Mouse (Mus musculus) kidney, embryonic 15.5 days (tissue): ENCODE results near the gene Vwa5a. TPM values are rescaled to one million over a fixed set of nuclear protein-coding genes. Genes with fewer than 3 reads are reported as not detected.

Experiments used
- ATAC-seq: fragments of 200-750 bp; cut with Nextera tagmentation; replicated peaks from 2 replicates; pipeline ENCODE4 v1.8.0; 2017; ENCODE audit warnings: moderate TSS enrichment; ENCODE audit not compliant: low FRiP score
- H3K27ac ChIP-seq: fragments of 300-500 bp; sonication (generic); 2 replicates; pipeline ENCODE4 v1.5.1; 2015; ENCODE audit warnings: mild to moderate bottlenecking, inconsistent platforms
- H3K27me3 ChIP-seq: fragments of 300-500 bp; sonication (generic); 2 replicates; pipeline ENCODE4 v1.6.1; 2015; ENCODE audit warnings: inconsistent platforms
- H3K36me3 ChIP-seq: fragments of 300-500 bp; sonication (generic); 2 replicates; pipeline ENCODE4 v1.6.1; 2015; ENCODE audit warnings: inconsistent platforms
- H3K4me1 ChIP-seq: fragments of 300-500 bp; sonication (generic); 2 replicates; pipeline ENCODE4 v1.6.1; 2015; ENCODE audit warnings: inconsistent platforms
- H3K4me2 ChIP-seq: fragments of 300-500 bp; sonication (generic); 2 replicates; pipeline ENCODE4 v1.6.1; 2015; ENCODE audit warnings: moderate library complexity, mild to moderate bottlenecking, inconsistent platforms
- H3K4me3 ChIP-seq: fragments of 300-500 bp; sonication (generic); replicated peaks from 2 replicates; pipeline ENCODE4 v1.5.1; 2015; ENCODE audit warnings: mild to moderate bottlenecking, inconsistent platforms
- H3K9ac ChIP-seq: fragments of 300-500 bp; sonication (generic); 2 replicates; pipeline ENCODE4 v1.6.1; 2015; ENCODE audit warnings: mild to moderate bottlenecking, inconsistent platforms
- H3K9me3 ChIP-seq: fragments of 300-500 bp; sonication (generic); replicated peaks from 2 replicates; pipeline ENCODE4 v1.6.1; 2016; ENCODE audit warnings: inconsistent platforms
- WGBS: fragments of 180-500 bp; shearing (Covaris S2); methylation state at CpG from one replicate; pipeline ENCODE4 v1.1.7; 2015; ENCODE audit warnings: mixed read lengths; 5-methylcytosine and 5-hydroxymethylcytosine counted together
- polyA plus RNA-seq: library from polyadenylated mRNA; unstranded; fragments of >200 nt; fragmentation: Nextera tagmentation; extraction: Ambion mirVana; gene quantifications from 2 replicates; pipeline ENCODE4 v1.2.1, GENCODE M21; 2015

The Vwa5a gene
- 17.2 and 21.2 TPM in 2 replicates for polyA plus RNA-seq

- Histone ChIP-seq H3K9me3 (no peaks in the 10 kb centered on the region), H3K36me3 (peaks cover 8% of the 10 kb centered on the region), H3K4me1 (peaks cover 9% of the 10 kb centered on the region), H3K9ac (peak within 1 kb of the TSS; percentile 50), H3K27ac (peak within 1 kb of the TSS; percentile 86), H3K4me3 (peak within 1 kb of the TSS; percentile 62), H3K27me3 (no peaks in the 10 kb centered on the region), H3K4me2 (peak within 1 kb of the TSS; percentile 71)
- WGBS = under 1% methylated on average over 4 of the region's 4 CpGs
- peak; percentile 88 for ATAC-seq
Observed at GRCm38 (mm10) chr9:38718102-38718501, at the start of gene Vwa5a. Gene Vwa5a (plus strand): TSS chr9:38718268.

GRCm38 (mm10) chr9:38672887-38673286, 45.2 kb upstream of the Vwa5a start:
- WGBS = 94% methylated on average over 2 of the region's 2 CpGs
- no peak overlapping the region for H3K9ac ChIP-seq
- no peaks in the 10 kb centered on the region for H3K9me3 ChIP-seq
- H3K4me3 ChIP-seq = no peak overlapping the region
- no peak overlapping the region for H3K27ac ChIP-seq
- H3K27me3 ChIP-seq = no peaks in the 10 kb centered on the region
- no peaks in the 10 kb centered on the region for H3K4me1 ChIP-seq
- no peak for ATAC-seq
- H3K4me2 ChIP-seq = no peak overlapping the region
- H3K36me3 ChIP-seq = no peaks in the 10 kb centered on the region

- Histone ChIP-seq H3K9me3 (no peaks in the 10 kb centered on the region), H3K27ac (no peak within 1 kb of the TSS), H3K36me3 (no peaks in the 10 kb centered on the region), H3K9ac (no peak within 1 kb of the TSS), H3K4me1 (no peaks in the 10 kb centered on the region), H3K4me2 (no peak within 1 kb of the TSS), H3K4me3 (no peak within 1 kb of the TSS), H3K27me3 (no peaks in the 10 kb centered on the region)
- WGBS = 85% methylated on average over 2 of the region's 2 CpGs
- no peak for ATAC-seq
Observed at GRCm38 (mm10) chr9:38674501-38674900, 43.6 kb upstream of the Vwa5a start, which contains the start of gene Olfr918. Gene Olfr918 (minus strand): TSS chr9:38674601.

GRCm38 (mm10) chr9:38718927-38719441, 916 bp downstream of the Vwa5a start:
- Histone ChIP-seq H3K27me3 (no peaks in the 10 kb centered on the region), H3K9ac (peak overlapping the region; percentile 50), H3K27ac (peak overlapping the region; percentile 86), H3K4me3 (peak overlapping the region; percentile 62), H3K36me3 (peaks cover 14% of the 10 kb centered on the region), H3K4me2 (peak overlapping the region; percentile 71), H3K9me3 (no peaks in the 10 kb centered on the region), H3K4me1 (peaks cover 9% of the 10 kb centered on the region)
- under 1% methylated on average over 3 of the region's 3 CpGs for WGBS
- ATAC-seq = peak; percentile 94

- ATAC-seq = no peak
- 98% methylated on average over 1 of the region's 1 CpGs for WGBS
Observed at GRCm38 (mm10) chr9:38724044-38724443, 6.0 kb downstream of the Vwa5a start.

GRCm38 (mm10) chr9:38728218-38728617, 10.2 kb downstream of the Vwa5a start:
- no peak overlapping the region for H3K9ac ChIP-seq
- H3K27ac ChIP-seq = no peak overlapping the region
- no peaks in the 10 kb centered on the region for H3K9me3 ChIP-seq
- WGBS = 82% methylated on average over 3 of the region's 3 CpGs
- H3K27me3 ChIP-seq = no peaks in the 10 kb centered on the region
- H3K4me1 ChIP-seq = no peaks in the 10 kb centered on the region
- peaks cover 32% of the 10 kb centered on the region for H3K36me3 ChIP-seq
- no peak for ATAC-seq
- H3K4me3 ChIP-seq = no peak overlapping the region
- no peak overlapping the region for H3K4me2 ChIP-seq

More at GRCm38 (mm10) chr9:38724044-38724443, 6.0 kb downstream of the Vwa5a start:
- no peak overlapping the region for H3K4me2 ChIP-seq
- H3K9me3 ChIP-seq = no peaks in the 10 kb centered on the region
- no peak overlapping the region for H3K9ac ChIP-seq
- H3K4me1 ChIP-seq = peaks cover 7% of the 10 kb centered on the region
- peaks cover 38% of the 10 kb centered on the region for H3K36me3 ChIP-seq
- H3K27ac ChIP-seq = no peak overlapping the region
- H3K4me3 ChIP-seq = no peak overlapping the region
- H3K27me3 ChIP-seq = no peaks in the 10 kb centered on the region

GRCm38 (mm10) chr9:38741408-38741807, 23.3 kb downstream of the Vwa5a start:
- peaks cover 13% of the 10 kb centered on the region for H3K36me3 ChIP-seq
- ATAC-seq = no peak
- no peaks in the 10 kb centered on the region for H3K4me1 ChIP-seq
- H3K9me3 ChIP-seq = no peaks in the 10 kb centered on the region
- 82% methylated on average over 1 of the region's 1 CpGs for WGBS
- H3K27me3 ChIP-seq = no peaks in the 10 kb centered on the region
- H3K4me2 ChIP-seq = no peak overlapping the region
- no peak overlapping the region for H3K9ac ChIP-seq
- H3K4me3 ChIP-seq = no peak overlapping the region
- H3K27ac ChIP-seq = no peak overlapping the region

- Histone ChIP-seq H3K4me1 (no peaks in the 10 kb centered on the region), H3K27me3 (no peaks in the 10 kb centered on the region), H3K9me3 (no peaks in the 10 kb centered on the region), H3K36me3 (peaks cover 8% of the 10 kb centered on the region), H3K27ac (no peak overlapping the region), H3K4me2 (no peak overlapping the region), H3K4me3 (no peak overlapping the region), H3K9ac (no peak overlapping the region)
- no peak for ATAC-seq
- WGBS = 92% methylated on average over 4 of the region's 4 CpGs
Observed at GRCm38 (mm10) chr9:38744619-38745315, 26.7 kb downstream of the Vwa5a start.

- Histone ChIP-seq H3K9me3 (no peaks in the 10 kb centered on the region), H3K4me1 (no peaks in the 10 kb centered on the region), H3K4me3 (no peak within 1 kb of the TSS), H3K27me3 (no peaks in the 10 kb centered on the region), H3K27ac (no peak within 1 kb of the TSS), H3K9ac (no peak within 1 kb of the TSS), H3K36me3 (no peaks in the 10 kb centered on the region), H3K4me2 (no peak within 1 kb of the TSS)
- ATAC-seq = no peak
- 83% methylated on average over 1 of the region's 1 CpGs for WGBS
Observed at GRCm38 (mm10) chr9:38751999-38752398, 33.9 kb downstream of the Vwa5a start, which contains the start of gene Olfr920. Gene Olfr920 (plus strand): TSS chr9:38752299.

- no peak for ATAC-seq
- H3K9me3 ChIP-seq = no peaks in the 10 kb centered on the region
- no peaks in the 10 kb centered on the region for H3K36me3 ChIP-seq
- H3K4me2 ChIP-seq = no peak within 1 kb of the TSS
- H3K9ac ChIP-seq = no peak within 1 kb of the TSS
- H3K27ac ChIP-seq = no peak within 1 kb of the TSS
- H3K27me3 ChIP-seq = no peaks in the 10 kb centered on the region
- H3K4me3 ChIP-seq = no peak within 1 kb of the TSS
- no peaks in the 10 kb centered on the region for H3K4me1 ChIP-seq
Observed at GRCm38 (mm10) chr9:38772768-38773167, 54.7 kb downstream of the Vwa5a start, which contains the start of gene Olfr921. Gene Olfr921 (plus strand): TSS chr9:38773068.

GRCm38 (mm10) chr9:38792689-38793088, 74.6 kb downstream of the Vwa5a start:
- no peaks in the 10 kb centered on the region for H3K36me3 ChIP-seq
- no peak overlapping the region for H3K27ac ChIP-seq
- H3K4me2 ChIP-seq = no peak overlapping the region
- H3K4me1 ChIP-seq = no peaks in the 10 kb centered on the region
- H3K27me3 ChIP-seq = no peaks in the 10 kb centered on the region
- WGBS = 79% methylated on average over 2 of the region's 2 CpGs
- no peak for ATAC-seq
- no peak overlapping the region for H3K4me3 ChIP-seq
- no peaks in the 10 kb centered on the region for H3K9me3 ChIP-seq
- H3K9ac ChIP-seq = no peak overlapping the region
